Mouse (Mus musculus) mature B cell (primary cell): ENCODE results near the gene Rpusd4.

ENCODE experiments used
- in situ Hi-C: fragments of 300-500 bp; cut with MboI; formaldehyde crosslinking; loops from 2 replicates; pipeline ENCODE4 v1.14.3; 2019

Gene Rpusd4

GRCm38 (mm10) chr9:35284351-35284750, 16.7 kb downstream of the Rpusd4 start:
- in situ Hi-C loops: loop anchor here (5.0 to 10.0 kb wide), 2 partner anchors 130 to 258 kb away; no protein-coding TSS in a partner anchor

- in situ Hi-C loops: loop anchor here (10.0 kb wide), 1 partner anchor 128 kb away; no protein-coding TSS in a partner anchor
Observed at GRCm38 (mm10) chr9:35286351-35286750, 18.7 kb downstream of the Rpusd4 start.

GRCm38 (mm10) chr9:35289992-35290391, 22.3 kb downstream of the Rpusd4 start:
- in situ Hi-C loops: loop anchor here (10.0 kb wide), 1 partner anchor 125 kb away; no protein-coding TSS in a partner anchor

GRCm38 (mm10) chr9:35290417-35290816, 22.8 kb downstream of the Rpusd4 start:
- in situ Hi-C loops: no loop called here

GRCm38 (mm10) chr9:35290916-35291315, 23.3 kb downstream of the Rpusd4 start:
- in situ Hi-C loops: no loop called here

- in situ Hi-C loops: no loop called here
Observed at GRCm38 (mm10) chr9:35293465-35293864, 25.8 kb downstream of the Rpusd4 start.

- in situ Hi-C loops: no loop called here
Observed at GRCm38 (mm10) chr9:35297791-35298190, 30.1 kb downstream of the Rpusd4 start.

GRCm38 (mm10) chr9:35302172-35302571, 34.5 kb downstream of the Rpusd4 start:
- in situ Hi-C loops: no loop called here

GRCm38 (mm10) chr9:35307461-35307860, 39.8 kb downstream of the Rpusd4 start:
- in situ Hi-C loops: no loop called here

- in situ Hi-C loops: no loop called here
Observed at GRCm38 (mm10) chr9:35310377-35310776, 42.7 kb downstream of the Rpusd4 start.

GRCm38 (mm10) chr9:35312516-35312915, 44.9 kb downstream of the Rpusd4 start:
- in situ Hi-C loops: no loop called here

GRCm38 (mm10) chr9:35313601-35314000, 45.9 kb downstream of the Rpusd4 start:
- in situ Hi-C loops: no loop called here

- in situ Hi-C loops: no loop called here
Observed at GRCm38 (mm10) chr9:35314254-35314653, 46.6 kb downstream of the Rpusd4 start.

GRCm38 (mm10) chr9:35316771-35317211, 49.1 kb downstream of the Rpusd4 start:
- in situ Hi-C loops: no loop called here

- in situ Hi-C loops: no loop called here
Observed at GRCm38 (mm10) chr9:35317233-35317980, 49.7 kb downstream of the Rpusd4 start.

- in situ Hi-C loops: no loop called here
Observed at GRCm38 (mm10) chr9:35318537-35319172, 51.0 kb downstream of the Rpusd4 start.

- in situ Hi-C loops: no loop called here
Observed at GRCm38 (mm10) chr9:35320288-35320687, 52.6 kb downstream of the Rpusd4 start.

- in situ Hi-C loops: no loop called here
Observed at GRCm38 (mm10) chr9:35323974-35324373, 56.3 kb downstream of the Rpusd4 start.

- in situ Hi-C loops: no loop called here
Observed at GRCm38 (mm10) chr9:35324571-35324970, 56.9 kb downstream of the Rpusd4 start.

GRCm38 (mm10) chr9:35326644-35327263, 59.1 kb downstream of the Rpusd4 start:
- in situ Hi-C loops: no loop called here
